In the genomic region with DNA sequence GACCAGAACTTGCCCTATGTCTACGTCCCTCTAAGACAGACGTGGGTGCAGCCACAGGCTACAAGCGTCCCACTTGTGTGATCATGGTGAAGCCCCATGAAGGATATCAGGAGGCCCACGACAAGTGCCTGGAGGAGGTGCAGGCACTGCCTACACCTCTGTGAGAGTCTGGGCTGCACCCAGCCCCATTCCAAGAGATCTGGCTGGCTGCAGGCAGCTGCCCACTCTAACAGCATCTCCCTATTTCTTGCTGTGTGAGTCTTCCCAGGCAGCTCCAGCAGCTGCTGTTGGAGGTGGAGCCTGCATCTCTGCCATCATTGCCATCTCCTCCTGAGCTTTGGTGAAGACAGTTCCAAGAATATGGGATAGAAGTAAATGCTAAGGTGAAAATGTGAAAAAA, we compare ENCODE assay signal across 32 mouse cellular contexts. TPM values are rescaled to one million over a fixed set of nuclear protein-coding genes. Genes with fewer than 3 reads are reported as not detected.
DNase-seq lines count a peak whose midpoint lies in the region; ATAC-seq lines count a peak whose summit lies in the region.
"Had no signal": no experiment of that assay in that cellular context is flagged by ENCODE, and none has a peak within 500 bp of the region (broad histone marks: within the 10 kb centered on the region; RNA-seq: fewer than 3 reads in every experiment).

No protein-coding gene starts in this region.

- H3K36me3 ChIP-seq in hindbrain, embryonic 16.5 days (ENCODE audit: control insufficient read depth, insufficient read depth, low read length): no peaks in the 10 kb centered on the region
- H3K36me3 ChIP-seq: embryonic facial prominence, embryonic 13.5 days; forebrain, embryonic 10.5 days; hindbrain, embryonic 13.5 days; liver, embryonic 12.5 days; midbrain, embryonic 13.5 days had no signal

- intact Hi-C loops in left cerebral cortex, postnatal 36 days (cut with DNase I): no loop called here

- H3K9me3 ChIP-seq in hindbrain, embryonic 16.5 days (ENCODE audit: control insufficient read depth, low read length): no peaks in the 10 kb centered on the region
- H3K9me3 ChIP-seq: embryonic facial prominence, embryonic 13.5 days; forebrain, embryonic 10.5 days; hindbrain, embryonic 13.5 days; liver, embryonic 12.5 days; megakaryocyte, embryonic 14.5 days; midbrain, embryonic 13.5 days had no signal

- no peak overlapping the region for H3K4me3 ChIP-seq in hindbrain, embryonic 16.5 days (ENCODE audit: low read length)
- H3K4me3 ChIP-seq: embryonic facial prominence, embryonic 13.5 days; forebrain, embryonic 10.5 days; gastrocnemius, adult 2 months; hindbrain, embryonic 13.5 days; liver, embryonic 12.5 days; megakaryocyte, embryonic 14.5 days; midbrain, embryonic 13.5 days had no signal

- WGBS in hindbrain, embryonic 16.5 days: 90% methylated on average over 4 of the region's 4 CpGs

- H3K27me3 ChIP-seq in hindbrain, embryonic 16.5 days (replicated peaks; ENCODE audit: control insufficient read depth, insufficient read depth, low read length): no peaks in the 10 kb centered on the region
- H3K27me3 ChIP-seq: embryonic facial prominence, embryonic 13.5 days; hindbrain, embryonic 13.5 days; midbrain, embryonic 13.5 days had no signal

- no peak overlapping the region for H3K9ac ChIP-seq in hindbrain, embryonic 16.5 days (ENCODE audit: low read depth, low read length)
- H3K9ac ChIP-seq: embryonic facial prominence, embryonic 13.5 days; hindbrain, embryonic 13.5 days; liver, embryonic 12.5 days; liver, postnatal 0 days; midbrain, embryonic 13.5 days had no signal

- H3K27ac ChIP-seq in hindbrain, embryonic 16.5 days (ENCODE audit: low read depth, low read length): no peak overlapping the region
- H3K27ac ChIP-seq: embryonic facial prominence, embryonic 13.5 days; forebrain, embryonic 10.5 days; gastrocnemius, adult 2 months; hindbrain, embryonic 13.5 days; liver, embryonic 12.5 days; midbrain, embryonic 13.5 days had no signal

- DNase-seq in layer of hippocampus, adult 9-11 months: peak; percentile 16
- DNase-seq in layer of hippocampus, postnatal 36 days: no peak
- peak; percentile 50 for DNase-seq in right cerebral cortex, postnatal 25 days
- DNase-seq in right cerebral cortex, postnatal 14 days: no peak
- DNase-seq in left cerebral cortex, postnatal 36 days (ENCODE audit: low spot score in 2 of 2): peak; percentile 48 to 60
- DNase-seq in urinary bladder, postnatal 36 days (ENCODE audit: low spot score in 2 of 2): no peak
- DNase-seq: adrenal gland, postnatal 10 days; cerebellum, adult 11 months; cerebellum, adult 9-11 months; gastrocnemius, adult 2 months; gastrocnemius, postnatal 36 days; heart, adult 18-20 months; heart, postnatal 36 days; kidney, adult 9 months; kidney, postnatal 10 days; liver, postnatal 0 days; lung, postnatal 4 days; thymus, adult 18-20 months; thymus, postnatal 25 days had no signal

- H3K4me2 ChIP-seq in hindbrain, embryonic 16.5 days (ENCODE audit: low read length): no peak overlapping the region
- H3K4me2 ChIP-seq: embryonic facial prominence, embryonic 13.5 days; heart, embryonic 11.5 days; hindbrain, embryonic 13.5 days; liver, embryonic 12.5 days; midbrain, embryonic 13.5 days had no signal

- H3K4me1 ChIP-seq in hindbrain, embryonic 16.5 days (ENCODE audit: control insufficient read depth, insufficient read depth, low read depth, low read length): no peaks in the 10 kb centered on the region
- H3K4me1 ChIP-seq: embryonic facial prominence, embryonic 13.5 days; forebrain, embryonic 10.5 days; hindbrain, embryonic 13.5 days; liver, embryonic 12.5 days; megakaryocyte, embryonic 14.5 days; midbrain, embryonic 13.5 days had no signal

- no peak for ATAC-seq in hindbrain, embryonic 16.5 days
- ATAC-seq: forebrain, embryonic 16.5 days; intestine, postnatal 0 days; liver, embryonic 12.5 days; liver, postnatal 0 days; midbrain, embryonic 13.5 days; Patski had no signal

RNA-seq across cellular contexts. Expression of a gene that starts 23.5 kb away (rescaled TPM):
- total RNA-seq in layer of hippocampus, postnatal 36 days (2021): 1 to 10 TPM; 1.9 to 4.1 TPM
- total RNA-seq in left cerebral cortex, postnatal 36 days (2021): 1 to 10 TPM; 5.0 to 7.4 TPM
- polyA plus RNA-seq in hindbrain, embryonic 16.5 days (2015; fragmentation: Nextera tagmentation; extraction: Ambion mirVana): 3.5 and 4.3 TPM in 2 replicates
- total RNA-seq: MEL; monocyte, adult 5-6 weeks had no signal

RNA-seq across cellular contexts. Expression of a gene that starts 51.4 kb away (rescaled TPM):
- total RNA-seq in layer of hippocampus, postnatal 36 days (2021): 100 to 1,000 TPM in 1 of 2 experiments, 10 to 100 TPM in 1; 86.6 to 101 TPM
- total RNA-seq in left cerebral cortex, postnatal 36 days (2021): 10 to 100 TPM; 75.9 to 96.3 TPM
- 76.3 and 82.0 TPM in 2 replicates for polyA plus RNA-seq in hindbrain, embryonic 16.5 days (2015; fragmentation: Nextera tagmentation; extraction: Ambion mirVana)

Comparison
In these comparisons a context has a peak if more than half of its experiments do, and no peak if none do; other contexts are left out.
1. DNase-seq: peak in layer of hippocampus, adult 9-11 months (single experiment), right cerebral cortex, postnatal 25 days (single experiment) and left cerebral cortex, postnatal 36 days (2 of 2); none in layer of hippocampus, postnatal 36 days (0 of 2), right cerebral cortex, postnatal 14 days (single experiment) and urinary bladder, postnatal 36 days (0 of 2).